Mouse (Mus musculus) small intestine, adult 10 weeks (tissue): ENCODE measurements around the gene Sart3. TPM values are rescaled to one million over a fixed set of nuclear protein-coding genes. Genes with fewer than 3 reads are reported as not detected.

Experiments used
- polyA plus RNA-seq: library from polyadenylated mRNA; stranded (reverse); fragments of 350-450 nt; fragmentation: Illumina TruSeq; extraction: RNeasy Lipid Tissue Mini Kit (QIAGEN cat#74804); gene quantifications from one replicate; pipeline ENCODE4 v1.2.3, GENCODE M21; 2014; ENCODE audit warnings: low replicate concordance

Gene Sart3
- 1.2 TPM for polyA plus RNA-seq

GRCm38 (mm10) chr5:113772450-113772895, at the start of gene Sart3, which contains the start of gene Iscu:
TSS of gene Sart3 (minus strand) at chr5:113772510.
TSS of gene Iscu (plus strand) at chr5:113772748.

GRCm38 (mm10) chr5:113800280-113800679, 28.0 kb upstream of the Sart3 start, which contains the start of gene Tmem119:
TSS of gene Tmem119 (minus strand) at chr5:113800516.

GRCm38 (mm10) chr5:113735345-113736112, 36.8 kb downstream of the Sart3 start, which contains the start of gene Ficd:
TSS of gene Ficd (plus strand) at chr5:113735803.

GRCm38 (mm10) chr5:113724446-113724845, 47.9 kb downstream of the Sart3 start, which contains the start of gene 1700069L16Rik:
TSS of gene 1700069L16Rik (minus strand) at chr5:113724772.

Other genes starting within 250 kb of the Sart3 start
- 0.26 TPM for gene Cmklr1, start 122.1 kb downstream of the Sart3 start, polyA plus RNA-seq
- gene 1700069L16Rik, start 47.7 kb downstream of the Sart3 start, polyA plus RNA-seq, result not detected
- 1.6 TPM for gene Ficd, start 36.7 kb downstream of the Sart3 start, polyA plus RNA-seq
- gene Iscu, start 238 bp upstream of the Sart3 start, polyA plus RNA-seq, result 12.3 TPM
- not detected for gene Tmem119, start 28.0 kb upstream of the Sart3 start, polyA plus RNA-seq
- not detected for gene Selplg, start 60.1 kb upstream of the Sart3 start, polyA plus RNA-seq
- 18.3 TPM for gene Coro1c, start 136.2 kb upstream of the Sart3 start, polyA plus RNA-seq
- 0.93 TPM for gene Ssh1, start 221.4 kb upstream of the Sart3 start, polyA plus RNA-seq
- 1.6 TPM for gene Dao, start 231.2 kb upstream of the Sart3 start, polyA plus RNA-seq